Mouse (Mus musculus) adrenal gland, postnatal 4 days (tissue): ENCODE measurements around the gene Runx2. TPM values are rescaled to one million over a fixed set of nuclear protein-coding genes. Genes with fewer than 3 reads are reported as not detected.

Source experiments
- DNase-seq, 2 experiments: peaks; one replicate each; pipeline ENCODE4 v3.0.0; 2021 to 2022; ENCODE audit warnings: low spot score in 2 of 2, mixed read lengths in 2 of 2
- total RNA-seq, 2 experiments: library from RNA; stranded (reverse); gene quantifications; 2 replicates each; pipeline ENCODE4 v1.2.3; 2021

Gene Runx2
- total RNA-seq, 2 experiments from 2014 or later, result 7.3 to 8.8 TPM

DNA sequence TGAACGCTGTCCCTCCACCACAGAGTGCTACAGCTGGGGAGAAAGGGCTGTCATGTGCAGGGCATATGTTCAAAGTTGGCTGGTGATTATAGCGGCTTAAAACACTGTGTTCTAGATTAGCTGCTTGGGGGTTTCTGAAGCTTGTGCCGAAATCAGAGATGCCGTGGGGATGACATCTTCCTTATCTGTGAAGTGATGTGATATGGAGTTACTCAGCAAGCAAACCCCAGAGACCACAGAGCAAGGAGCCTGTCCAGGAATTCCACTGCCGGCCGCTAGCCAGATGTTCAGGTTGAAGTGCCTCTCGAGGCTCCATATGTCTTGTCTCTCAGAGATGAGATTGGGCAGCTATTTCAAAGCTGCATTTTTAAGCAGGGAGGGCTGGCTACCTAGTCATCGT is 267.8 kb downstream of the Runx2 start:
- DNase-seq, result no peak

DNA sequence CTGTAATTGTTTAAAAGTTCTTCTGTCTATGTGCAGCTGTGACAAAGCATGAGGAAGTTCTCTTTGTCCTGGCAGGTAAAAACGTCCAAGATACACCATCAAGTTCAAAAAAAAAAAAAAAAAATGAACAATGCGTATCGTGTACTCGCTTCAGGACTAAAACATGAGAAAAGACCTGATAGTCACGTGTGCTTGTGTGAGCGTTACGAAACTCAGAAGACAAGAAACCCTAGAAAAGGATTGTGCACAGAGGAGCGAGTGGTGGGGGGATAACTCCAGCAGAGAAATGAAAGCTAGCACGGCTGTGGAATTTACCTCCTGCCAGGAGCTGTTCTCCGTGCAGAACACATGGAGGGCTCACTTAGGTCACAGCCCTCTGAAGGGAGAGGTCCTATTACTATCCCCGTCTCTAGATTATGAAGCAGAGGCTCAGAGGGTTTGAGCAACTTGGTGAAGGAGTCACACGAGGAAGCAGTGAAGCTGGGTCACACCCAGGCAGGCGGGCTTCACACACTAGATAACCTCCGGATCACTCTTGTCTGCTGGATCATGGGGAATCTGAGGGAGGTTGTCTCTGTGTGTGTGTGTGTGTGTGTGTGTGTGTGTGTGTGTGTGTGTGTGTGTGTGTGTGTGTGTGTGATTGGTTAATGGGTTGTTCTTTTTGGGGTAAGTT is 269.3 kb downstream of the Runx2 start:
- DNase-seq, result no peak

DNA sequence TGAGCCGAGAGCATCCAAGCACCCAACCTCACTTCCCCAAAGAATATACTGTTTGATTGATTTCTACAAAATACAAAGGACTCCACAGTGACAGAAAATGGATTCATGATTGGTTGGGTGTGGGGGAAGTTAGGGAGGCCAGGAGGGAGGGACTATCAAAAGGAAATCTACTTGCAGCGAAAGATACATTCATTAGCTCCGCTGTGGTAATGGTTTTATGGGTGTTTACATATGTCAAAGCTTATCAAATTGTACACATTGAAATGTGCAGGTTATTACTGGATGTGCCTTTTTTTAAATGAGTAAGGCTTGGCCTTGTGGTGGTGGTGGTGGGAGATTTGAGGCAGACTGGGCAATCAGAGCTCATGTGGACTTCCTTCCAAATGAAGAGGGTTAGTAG is 271.9 kb downstream of the Runx2 start:
- no peak for DNase-seq

DNA sequence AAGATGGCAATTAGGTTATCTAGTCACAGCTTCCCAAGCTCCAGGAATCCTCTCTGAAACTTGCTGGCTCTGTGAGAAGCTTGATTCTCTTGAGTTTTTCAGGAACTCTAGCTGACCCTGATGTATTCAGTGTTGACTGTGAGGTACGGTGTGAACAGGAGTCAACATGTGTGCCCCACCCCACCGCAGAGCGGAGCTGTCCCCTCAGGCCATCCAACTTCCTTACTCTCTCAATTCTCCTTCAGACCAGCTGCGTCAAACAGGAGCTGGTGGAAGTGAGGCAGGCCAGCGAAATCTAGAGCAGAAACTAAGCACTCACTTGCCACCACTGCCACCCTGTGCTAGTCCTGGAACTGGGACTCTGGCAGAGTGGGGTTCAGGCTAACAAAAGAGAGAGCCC is 273.9 kb downstream of the Runx2 start:
- DNase-seq, result no peak

DNA sequence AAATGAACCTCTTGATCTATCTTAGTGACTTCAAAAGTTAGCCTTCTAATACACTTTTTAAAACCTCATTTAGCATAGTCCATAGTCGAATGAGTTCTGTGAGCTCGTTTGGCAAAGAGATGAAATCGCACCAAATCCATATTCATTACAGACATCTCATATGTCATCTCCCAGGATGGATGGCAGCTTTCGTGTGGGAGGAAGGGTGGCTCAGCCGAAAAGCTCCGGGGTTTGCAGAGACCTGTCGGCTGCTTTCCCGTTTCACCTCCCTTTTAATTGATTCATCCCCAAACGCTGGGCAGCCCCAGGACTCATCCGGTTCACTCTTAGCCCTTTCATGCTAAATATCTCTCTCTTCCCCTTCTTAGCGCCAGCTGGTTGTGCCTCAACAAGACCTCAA is 275.7 kb downstream of the Runx2 start:
- DNase-seq, result no peak

DNA sequence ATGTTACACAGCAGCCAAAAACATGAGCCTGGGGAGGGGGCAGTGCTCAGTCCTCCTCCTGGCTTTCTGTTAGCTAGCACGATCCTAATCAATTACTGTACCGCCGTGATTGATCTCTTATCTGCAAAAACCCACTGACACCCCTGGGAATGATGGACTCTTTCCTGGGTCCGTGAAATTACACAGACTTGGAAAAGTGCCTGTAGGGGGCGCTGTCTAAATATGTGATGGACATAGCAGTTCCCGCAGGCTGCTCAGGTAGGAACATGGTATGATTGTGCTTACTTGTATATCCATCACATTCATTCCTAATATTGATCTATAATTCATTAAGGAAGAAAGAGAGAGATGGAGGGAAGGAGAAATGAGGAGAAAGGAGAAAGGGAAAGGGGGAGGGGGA is 284.6 kb downstream of the Runx2 start:
- no peak for DNase-seq

DNA sequence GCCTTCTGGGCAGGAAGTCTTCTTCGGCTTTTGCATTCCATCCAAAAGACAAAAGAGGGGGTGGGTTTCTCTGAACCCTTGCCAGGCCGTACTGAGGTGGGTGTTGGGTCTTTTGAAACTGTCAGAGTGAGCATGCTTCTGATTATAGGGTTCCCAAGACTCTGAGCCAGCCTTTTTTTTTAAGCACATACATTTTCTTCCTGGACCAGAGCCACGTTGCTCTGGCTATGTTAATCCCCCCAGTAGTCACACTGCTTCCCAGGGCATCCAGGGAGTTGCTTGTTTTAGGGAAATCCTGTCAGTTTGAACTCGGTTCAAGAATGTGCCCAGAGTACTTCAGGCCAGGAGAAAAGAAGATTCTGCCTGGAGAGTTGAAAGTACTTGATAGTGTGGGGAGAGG is 286.0 kb downstream of the Runx2 start:
- no peak for DNase-seq

DNA sequence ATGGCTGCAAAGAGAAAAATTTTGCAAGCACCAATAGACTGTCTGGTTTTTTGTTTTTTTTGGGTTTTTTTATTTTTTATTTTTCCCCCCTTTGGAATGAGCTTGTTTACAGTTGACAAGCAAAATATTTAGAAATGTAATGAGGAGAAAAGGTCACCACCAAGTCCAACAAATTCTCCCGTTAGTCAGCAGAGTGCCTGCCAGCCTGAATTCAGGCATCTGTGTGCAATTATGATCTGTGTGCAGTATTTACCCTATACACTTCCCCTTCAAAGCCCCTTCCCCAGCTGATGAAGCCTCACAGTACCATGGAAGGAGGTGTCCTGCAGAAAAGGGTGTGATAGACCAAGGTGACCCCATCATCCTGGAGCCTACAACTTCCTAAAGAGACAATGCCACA is 290.5 kb downstream of the Runx2 start:
- no peak for DNase-seq

DNA sequence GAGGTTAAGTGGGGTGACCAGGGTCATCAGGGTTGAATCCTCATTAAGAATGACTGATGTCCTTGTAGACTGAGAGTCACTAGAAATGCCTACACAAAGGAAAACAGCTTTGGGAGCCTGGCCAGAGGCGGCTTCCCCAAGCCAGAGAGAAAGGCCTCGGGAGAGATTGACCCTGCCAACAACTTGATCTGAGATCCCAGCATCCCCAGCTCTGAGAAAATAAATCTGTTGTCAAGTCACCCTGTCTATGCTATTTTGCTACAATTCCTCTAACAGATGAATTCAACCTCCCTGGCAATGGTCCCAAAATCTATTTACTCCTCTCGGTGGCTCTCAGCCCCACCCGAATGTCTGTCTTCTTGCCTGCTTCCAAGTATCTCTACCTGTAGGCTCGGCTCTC is 291.7 kb downstream of the Runx2 start:
- peak in 1 of 2 experiments; percentile 4 for DNase-seq

DNA sequence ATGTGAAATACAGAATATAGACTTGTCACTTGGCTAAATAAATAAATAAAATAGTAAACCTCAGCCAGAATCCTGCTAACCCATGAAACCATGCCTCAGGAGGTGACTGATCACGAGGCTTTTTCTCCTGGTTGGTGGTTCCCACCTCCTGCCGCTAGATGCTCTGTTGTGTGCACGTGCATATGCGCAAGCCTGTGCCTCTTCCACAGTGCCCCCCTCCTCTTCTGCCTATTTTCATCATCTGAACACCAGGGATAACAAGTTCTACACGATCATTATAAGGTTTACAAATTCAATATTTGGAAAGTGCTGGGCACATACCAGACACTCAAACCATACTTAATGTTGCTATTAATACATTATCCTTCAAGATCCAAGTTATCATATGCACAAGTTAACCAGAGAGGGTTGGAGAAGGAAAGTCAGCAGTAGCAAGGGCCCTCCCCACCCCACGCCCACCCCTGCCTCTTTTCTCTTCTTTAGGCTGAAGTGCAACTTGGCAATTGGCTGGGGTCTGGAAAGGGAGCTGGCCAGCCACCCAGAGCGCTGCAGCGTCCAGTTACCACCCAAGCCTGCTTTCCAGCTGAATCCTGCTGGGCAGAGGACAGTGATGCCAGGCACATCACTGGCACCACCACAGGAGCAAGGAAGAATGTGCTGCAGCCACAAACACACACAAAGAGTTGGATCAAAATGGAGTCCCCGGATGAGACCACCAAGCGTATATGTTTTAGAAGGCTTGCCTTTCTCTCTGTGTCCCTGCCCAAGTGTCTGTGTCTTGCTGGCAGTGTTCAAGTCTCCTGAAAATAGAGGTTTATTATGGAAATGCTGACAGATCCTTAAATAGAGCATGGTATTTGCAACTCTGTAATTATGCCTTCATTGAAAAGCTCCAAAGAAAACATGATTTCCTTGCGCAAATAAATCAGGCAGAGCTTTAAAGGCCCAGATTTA is 294.2 kb downstream of the Runx2 start:
- DNase-seq, result no peak

DNA sequence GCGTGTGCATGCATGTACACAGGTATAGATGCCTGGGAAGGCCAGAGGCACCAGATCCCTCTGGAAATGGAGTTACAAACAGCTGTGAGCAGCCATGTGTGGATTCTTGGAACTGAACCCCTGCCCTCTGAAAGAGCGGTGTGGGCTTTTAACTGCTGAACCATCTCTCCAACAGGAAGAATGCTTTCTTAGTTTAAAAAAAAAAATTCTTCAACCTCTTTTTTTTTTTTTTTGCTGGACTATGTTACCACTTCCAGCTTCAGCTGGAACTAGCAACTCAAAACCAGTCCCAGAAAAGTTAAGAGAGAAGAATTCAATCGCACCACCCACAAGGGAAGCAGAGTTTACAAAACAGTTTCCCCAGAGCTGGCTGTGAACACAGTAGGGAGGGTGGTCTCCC is 295.2 kb downstream of the Runx2 start:
- no peak for DNase-seq

DNA sequence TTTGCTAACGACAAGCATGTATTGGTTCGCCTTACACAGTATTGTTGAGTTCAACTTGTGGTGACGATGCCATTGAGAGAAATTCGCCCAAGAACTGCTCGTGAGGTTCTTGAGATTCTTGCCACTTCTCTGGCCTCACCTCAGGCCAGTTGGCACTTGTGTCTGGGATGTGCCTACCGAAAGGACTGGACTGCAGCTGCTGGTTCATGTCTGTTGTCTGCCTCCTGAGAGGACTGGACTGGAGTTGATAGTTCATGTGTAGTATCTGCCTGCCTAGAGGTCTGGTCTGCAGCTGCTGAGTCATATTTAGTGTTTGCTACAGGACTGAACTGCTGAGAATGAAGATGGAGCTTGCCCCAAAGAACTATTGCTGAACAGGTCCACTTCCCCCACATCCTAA is 296.4 kb downstream of the Runx2 start:
- DNase-seq, result no peak

DNA sequence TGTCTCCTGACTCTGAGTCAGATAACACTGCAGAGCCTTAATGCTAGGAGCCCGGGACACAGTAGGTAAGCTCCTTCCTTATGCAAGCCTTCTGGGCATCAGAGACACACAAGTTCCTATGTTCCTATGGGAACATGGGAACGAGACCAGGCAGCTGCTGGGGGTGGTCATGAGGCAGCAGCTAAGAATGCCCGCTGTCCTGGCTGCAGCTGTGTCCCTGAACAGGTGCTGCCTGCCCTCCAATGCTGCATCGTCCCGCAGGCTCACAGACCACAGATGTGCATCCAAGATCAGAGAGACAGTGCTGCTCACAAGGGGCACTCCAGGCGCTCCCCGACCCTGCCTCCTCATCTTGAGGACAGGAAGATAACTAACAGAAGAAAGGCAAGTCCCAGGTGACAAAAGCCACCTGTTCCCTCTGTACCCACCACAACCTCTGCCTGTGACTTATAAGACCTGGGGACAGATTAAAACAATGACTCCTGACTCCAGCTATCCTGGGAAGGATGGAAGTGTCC is 306.3 kb downstream of the Runx2 start:
- DNase-seq, result no peak

DNA sequence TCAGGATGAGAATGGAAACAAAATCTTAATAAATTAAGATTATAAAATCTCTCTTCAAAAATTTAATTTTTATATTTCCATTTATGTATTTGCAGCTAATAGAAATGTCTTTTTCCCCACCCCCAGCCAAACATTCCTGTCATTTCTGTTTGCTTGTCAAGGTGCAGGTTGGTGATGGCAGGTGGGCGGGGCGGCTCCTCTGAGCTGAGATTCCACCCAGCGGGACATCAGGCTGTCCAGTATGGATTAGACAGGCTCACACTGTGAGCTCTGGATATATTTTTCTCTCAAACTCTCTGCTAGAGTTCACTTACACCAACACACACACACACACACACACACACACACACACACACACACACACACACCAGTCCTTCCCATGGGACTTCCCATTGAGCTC is 306.9 kb downstream of the Runx2 start:
- DNase-seq, result no peak

DNA sequence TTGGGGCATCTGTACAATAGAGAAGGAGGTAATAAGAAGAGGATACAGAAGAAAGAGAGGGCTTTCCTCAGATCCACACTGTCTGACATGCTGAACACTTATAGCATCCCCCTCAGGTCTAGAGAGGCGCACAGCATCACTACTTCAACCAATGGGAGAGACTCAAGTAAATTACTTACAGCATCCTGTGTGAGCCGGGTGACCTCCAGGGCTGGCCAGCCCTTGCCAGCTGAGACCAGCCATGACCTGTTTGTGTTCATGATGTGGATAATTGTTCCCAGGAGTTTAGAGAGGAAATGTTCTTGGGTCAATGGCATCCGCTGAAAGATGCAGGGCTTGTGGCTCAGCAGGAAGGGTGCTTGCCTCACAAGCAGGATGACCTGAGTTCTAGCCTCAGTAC is 308.1 kb downstream of the Runx2 start:
- DNase-seq, result no peak

DNA sequence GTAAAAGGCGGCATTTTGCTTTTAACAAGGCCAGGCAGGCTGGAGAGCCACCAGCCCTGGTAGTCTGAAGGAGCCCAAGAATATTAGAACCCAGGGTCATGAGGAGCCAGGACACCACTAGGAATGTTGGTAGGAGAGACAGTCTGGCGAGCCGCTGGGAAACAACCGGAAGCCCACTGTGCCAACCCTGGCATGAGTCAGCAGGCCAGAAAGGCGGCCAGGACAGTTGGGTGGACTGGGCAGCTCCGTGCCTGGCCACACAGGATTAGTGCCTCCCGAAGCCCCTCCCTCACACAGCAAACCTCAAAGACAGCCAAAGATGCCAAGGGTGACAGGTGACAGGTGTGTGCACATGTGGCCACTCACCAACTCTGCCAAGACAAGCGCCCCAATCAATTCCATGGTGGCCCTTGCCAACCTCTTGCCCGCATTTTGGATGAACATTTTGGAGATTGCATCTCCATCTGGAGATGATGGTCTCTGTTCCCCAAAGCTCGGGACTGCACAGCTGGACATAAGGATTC is 309.7 kb downstream of the Runx2 start:
- no peak for DNase-seq

DNA sequence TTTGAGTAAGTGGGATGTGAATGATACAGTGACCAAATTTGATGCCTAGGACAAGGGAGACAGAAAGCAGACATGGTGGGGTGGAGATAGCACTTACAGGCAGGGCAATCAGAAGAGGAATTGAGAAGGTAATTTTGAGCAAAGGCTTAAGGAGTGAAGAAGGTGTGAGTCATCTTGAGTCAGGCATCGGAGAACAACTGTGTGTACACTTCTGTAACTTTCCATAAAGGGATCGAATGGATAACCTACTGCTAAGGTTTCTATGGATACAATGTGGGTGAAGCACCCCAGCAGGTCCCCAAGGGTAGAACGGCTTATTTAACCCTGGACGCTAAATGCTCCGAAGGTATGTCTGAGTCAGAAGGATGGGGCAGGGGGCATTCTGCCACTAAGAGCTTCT is 312.4 kb downstream of the Runx2 start:
- DNase-seq, result no peak

DNA sequence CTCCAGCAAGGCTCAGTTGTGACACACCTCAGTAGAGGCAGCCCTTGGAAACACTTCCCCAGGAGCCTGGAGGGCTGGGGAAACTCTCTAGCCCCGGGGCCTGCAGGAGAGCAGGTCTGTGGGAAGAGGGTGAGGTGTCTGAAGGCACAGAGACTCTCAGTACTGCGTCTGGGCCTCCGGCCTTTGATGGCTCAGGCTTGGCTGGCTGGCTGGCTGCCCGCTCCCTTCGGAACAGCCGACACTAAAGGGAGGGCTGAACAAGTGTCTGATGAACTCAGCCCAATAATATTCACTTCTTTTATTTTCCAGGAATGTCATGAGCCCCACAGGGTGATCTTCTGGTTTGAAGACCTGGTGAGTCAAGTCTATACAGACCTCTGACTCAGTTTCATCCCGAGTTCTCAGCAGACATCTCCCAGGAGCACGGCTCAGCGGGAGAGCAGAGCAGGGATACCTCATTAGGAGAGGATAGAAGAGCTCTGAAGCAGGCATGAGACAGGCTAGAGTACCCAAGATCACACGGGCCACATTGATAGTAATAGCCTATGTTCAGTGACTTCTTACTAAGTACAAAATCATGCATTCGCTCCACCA is 314.2 kb downstream of the Runx2 start:
- no peak for DNase-seq

DNA sequence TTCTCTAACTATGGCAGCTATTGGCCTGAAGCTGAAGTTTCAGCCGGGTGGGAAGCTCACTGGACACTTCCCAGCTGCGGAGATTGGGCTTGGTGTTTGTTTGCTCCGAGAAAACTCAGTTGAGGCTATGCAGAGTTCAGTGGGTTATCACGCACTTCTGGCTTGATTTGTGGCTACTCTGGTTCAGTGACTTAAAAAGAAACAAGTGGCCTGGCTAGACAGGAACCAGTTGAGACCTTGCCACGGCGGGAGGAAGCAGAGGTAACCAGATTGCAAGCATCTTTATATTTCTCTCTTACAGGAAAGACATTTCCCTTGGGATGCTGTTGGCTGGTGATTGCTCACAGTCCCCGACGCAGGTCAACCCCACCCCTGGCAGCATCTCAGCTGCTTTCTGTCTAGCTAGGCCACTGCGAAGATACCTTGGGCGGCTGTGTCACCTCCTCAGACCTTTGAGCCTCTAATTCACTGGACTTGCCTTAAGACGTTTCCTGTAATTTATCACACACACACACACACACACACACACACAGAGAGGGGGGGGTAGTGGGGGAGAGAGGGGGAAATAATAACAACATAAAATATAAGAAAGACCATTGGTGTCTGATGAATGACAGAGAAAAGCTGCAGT is 324.3 kb downstream of the Runx2 start:
- DNase-seq, result no peak

DNA sequence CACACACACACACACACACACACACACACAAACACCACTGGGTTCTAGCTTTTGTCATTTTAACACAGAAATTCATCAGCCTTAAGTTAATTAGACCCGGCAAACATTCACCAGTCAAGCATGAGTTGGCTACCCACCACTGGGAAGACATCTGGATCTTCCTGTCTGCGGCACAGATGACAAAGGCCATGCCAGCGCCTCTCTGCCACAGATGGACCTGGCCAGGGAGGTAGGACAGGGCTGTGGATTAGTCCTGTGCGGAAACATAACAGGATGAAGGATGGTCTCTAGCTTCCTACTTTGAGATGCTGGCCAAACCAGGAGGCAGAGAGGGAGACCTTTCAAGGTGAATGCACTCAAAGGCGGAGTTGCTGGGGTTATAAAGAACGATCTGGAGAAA is 325.3 kb downstream of the Runx2 start:
- no peak for DNase-seq

DNA sequence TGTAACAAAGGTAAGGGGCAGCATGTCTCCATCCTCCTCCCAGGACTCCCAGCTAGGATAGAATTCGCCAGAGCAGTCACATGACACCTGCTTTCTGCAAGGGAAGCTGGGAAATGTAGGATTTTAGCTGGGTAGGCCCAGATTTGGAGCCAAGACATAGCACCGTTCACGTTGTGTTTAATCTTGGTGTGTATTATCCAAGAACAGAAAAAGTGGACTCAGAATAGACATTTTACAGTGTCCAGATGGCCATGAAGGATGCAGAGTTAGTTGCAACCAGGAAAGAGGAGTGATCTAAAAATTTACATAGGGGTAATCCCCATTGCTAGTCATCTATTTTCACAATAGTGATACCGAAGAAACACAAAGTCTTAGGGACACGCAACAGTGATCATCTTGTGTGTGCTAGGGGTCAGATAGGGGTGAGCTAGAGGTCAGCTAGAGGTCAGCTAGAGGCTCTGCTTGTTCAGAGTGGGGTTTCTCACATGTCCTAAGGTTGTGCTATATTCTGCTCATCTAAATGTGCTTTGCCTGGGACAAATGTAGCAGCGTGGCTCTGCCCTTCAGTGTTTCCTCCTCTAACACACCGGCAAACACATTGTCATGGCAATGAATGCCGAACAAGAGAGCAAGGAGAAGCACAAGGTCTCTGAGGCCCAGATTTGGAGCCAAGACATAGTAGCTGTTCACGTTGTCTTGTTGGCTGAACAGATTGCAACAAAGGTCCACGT is 326.9 kb downstream of the Runx2 start:
- DNase-seq, result no peak
